Mouse (Mus musculus): ENCODE data around the gene Gm20696. TPM values are rescaled to one million over a fixed set of nuclear protein-coding genes. Genes with fewer than 3 reads are reported as not detected.

The Gm20696 gene
- total RNA-seq, 2 experiments from 2014 or later = 1.4 to 1.6 TPM

DNA sequence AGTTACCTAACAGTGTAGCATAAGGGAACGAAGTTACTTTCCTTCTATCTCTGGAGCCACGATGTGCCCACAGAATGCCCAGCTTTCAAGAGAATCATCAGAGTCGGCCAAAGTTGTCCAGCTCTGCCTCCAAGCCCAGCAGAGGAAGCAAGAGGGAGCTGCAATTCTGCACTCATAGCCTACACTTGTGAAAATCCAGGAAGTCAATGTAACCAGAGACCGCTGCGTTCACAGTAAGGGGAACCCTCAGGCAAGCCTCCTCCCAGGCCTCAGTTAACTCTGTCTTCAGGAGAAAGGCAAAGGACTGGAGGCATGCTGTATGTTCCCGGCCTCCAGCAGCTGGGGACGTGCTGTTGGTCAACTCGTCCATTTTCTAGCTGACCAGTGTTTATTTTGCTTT, 693 bp upstream of the Gm20696 start:
- intact Hi-C loops (cut with DNase I) = no loop called here
- DNase-seq = no peak

DNA sequence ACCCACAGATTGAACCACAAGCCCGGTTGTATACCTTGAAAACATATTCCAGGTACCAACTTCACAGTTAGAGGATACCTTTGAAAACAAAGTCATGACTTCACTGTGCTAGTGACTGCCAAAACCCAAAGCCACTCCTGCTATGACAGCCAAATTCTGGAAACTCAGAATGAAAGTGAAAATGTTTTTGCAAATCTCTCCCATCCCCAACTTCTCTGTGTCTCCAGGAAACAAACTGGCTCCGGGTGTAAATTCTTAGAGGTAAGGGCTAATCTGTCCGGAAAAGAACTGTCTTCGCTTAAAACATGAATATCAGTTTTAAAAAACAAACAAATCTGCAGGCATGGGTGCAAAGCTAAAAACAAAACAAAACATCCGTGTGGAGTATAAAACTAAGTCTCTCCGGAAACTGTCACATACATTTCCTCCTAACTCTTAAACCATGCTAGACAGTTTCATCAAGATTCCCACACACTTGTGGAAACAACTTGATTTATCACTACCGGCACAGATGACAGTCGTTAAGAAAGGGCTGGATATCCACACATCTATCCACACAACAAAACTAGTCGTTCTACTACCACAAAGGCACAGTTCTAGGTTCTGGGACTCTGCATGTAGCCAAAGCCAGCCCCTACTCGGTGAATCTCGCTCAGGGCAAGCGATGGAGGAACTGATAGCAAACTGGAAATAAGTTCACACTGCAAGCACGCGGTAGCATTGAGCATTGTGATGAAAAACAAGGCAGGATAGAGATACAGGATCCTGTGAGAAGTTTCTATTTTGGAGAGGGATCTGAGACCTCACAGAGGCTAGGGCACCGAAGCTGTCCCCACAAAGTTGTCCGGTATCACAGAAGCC, 910 bp downstream of the Gm20696 start:
- intact Hi-C loops (cut with DNase I) = no loop called here
- DNase-seq = no peak

DNA sequence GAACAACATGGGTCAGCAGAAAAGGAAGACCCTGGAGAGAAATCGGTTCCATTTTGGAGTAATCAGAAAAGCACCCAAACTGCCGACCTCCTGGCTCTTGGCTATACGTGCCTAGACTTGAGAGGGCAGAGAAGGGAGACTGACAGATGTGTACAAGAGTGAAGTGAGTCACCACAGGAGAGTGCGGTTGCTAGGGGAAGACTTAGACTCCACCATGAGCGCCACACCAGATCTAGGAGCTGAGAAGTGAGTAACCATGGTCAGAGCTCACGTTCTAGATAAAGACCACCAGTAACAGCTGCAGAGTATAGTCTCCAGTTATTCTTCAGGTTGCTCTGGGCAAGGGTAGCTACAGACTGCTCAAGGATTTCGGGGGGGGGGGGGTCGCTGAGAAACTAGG, 3.4 kb downstream of the Gm20696 start:
- no peak for DNase-seq
- intact Hi-C loops (cut with DNase I) = no loop called here

DNA sequence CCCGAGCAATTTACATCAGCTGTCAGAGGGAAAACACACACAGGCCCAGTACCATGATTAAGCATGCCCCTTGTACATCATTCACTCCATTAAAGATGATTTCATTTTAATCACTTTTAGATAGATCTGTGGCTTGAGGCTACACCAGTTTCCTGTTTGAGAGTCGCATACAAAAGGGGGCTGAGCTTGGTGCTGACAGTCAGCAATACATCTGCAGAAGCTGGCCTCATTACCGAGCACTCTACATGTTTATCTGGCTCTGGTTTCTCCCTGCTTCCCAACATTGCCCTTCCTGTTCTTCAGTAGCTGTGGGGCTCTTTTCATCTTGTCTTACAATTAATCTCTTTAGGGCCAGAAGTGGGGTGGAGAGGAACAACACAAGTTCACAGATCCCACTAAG, 6.2 kb downstream of the Gm20696 start:
- DNase-seq = no peak
- intact Hi-C loops (cut with DNase I) = no loop called here

DNA sequence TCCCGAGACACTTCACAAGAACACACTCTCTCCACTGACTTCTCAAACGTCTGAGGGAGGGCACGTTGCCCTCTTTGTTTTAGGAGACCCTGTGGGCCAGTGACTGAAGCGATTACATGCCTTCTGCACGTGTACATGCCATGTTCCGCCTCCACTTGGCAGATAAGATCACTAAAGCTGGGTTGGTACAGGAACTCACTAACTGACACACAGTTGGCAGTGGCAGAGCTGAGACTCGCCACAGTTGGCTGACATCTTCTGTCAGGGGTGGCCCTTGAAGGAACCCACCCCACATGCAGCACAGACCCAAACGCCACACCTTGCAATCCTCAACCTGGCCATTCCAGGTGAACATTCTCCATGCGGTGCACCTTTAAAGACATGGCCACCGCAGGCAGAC, 8.0 kb downstream of the Gm20696 start:
- intact Hi-C loops (cut with DNase I) = no loop called here

DNA sequence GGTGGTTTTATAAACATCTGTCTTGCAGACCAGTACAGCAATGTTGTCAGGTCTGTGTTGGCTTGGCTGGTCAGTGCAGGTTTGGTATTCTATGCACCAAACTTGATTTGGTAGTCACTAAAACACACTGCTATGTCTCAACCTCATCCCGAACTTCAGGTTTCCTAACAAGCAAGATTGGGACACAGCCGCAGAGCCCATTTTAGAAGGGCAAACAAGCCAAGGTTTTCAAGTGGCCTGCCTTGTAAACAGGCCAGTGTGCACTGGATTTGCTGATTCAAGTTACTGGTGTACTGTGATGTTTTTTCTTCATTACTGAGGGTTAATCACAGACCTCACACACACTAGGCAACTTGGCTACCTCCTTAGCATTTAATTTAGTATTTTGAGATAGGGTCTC, 10.5 kb downstream of the Gm20696 start:
- intact Hi-C loops (cut with DNase I) = no loop called here
- DNase-seq = no peak

More for the DNA sequence above, 8.0 kb downstream of the Gm20696 start:
- DNase-seq = no peak

DNA sequence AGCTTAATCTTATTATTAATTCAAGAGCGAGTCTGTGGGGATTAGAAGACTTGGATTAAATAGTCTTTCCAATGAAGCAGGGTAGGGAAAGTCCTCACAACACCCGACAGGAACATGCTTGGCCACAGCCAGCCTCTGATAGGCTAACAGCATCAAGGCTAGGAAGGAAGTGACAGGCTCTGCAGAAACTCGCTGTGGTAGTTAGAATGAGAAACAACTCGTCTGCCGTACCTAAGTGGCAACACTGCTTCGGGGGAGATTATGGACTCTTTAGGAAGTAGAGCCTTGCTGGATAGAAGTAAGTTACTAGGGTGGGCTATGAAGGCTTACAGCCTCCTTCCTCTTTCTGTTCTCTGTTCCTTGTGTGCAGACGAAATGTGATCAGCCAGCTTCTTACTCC, 11.1 kb downstream of the Gm20696 start:
- intact Hi-C loops (cut with DNase I) = no loop called here
- DNase-seq = no peak

DNA sequence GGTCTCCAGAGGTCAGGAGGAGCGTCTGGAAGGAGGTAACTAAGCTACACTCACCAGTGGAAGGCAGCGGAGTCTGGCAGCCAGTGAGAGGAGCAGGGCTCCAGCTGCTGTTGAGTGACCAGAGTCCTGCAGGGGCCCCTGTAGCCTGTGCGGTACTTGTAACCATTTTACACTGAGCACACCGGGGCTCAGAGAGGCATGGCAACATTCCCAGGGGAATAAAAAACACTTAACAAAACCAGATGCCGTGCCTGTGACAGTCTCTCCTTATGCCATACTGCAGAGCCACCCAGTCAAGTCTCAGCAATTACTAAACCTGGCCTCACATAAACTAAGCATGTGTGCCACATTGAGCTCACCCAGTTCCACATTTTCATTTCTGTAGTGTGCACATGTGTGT, 12.3 kb downstream of the Gm20696 start:
- intact Hi-C loops (cut with DNase I) = no loop called here
- no peak for DNase-seq

DNA sequence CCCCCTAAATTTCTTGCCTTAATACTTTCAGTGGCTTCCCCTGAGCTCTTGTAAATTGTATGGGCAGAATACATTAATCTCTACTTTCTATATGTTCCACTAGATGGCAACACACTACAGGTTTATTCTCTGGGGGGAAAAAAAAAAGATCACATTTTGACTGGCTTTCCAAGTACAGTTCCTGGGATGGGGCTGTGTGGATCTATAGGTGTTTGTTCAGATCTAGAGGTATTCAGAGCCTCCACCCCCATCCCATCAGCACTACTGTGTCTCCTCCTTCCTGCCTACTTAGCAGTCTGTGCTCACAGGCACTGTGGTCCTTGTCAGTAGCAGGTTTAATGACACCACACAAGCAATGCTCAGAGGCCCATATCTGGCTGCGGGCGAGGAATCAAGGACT, 14.3 kb downstream of the Gm20696 start:
- no peak for DNase-seq
- intact Hi-C loops (cut with DNase I) = no loop called here

DNA sequence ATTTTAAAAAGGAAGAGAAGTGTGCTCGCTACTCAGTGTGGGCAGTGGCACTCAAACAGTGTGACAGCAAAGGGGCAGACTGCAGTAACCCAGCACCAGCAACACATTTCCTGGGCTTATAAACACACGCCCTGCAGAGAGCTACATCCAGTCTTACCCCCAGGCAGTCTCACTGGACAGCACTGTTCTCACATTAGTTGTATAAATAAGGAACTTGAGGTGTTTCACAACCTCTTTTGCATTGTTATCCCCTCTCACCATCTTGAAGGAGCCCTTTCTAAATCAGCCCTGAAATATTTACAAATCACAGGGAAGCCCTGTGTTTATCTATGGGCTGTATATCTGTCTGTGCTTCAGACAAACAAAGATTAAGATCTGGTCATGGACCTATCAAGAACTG, 17.3 kb downstream of the Gm20696 start:
- intact Hi-C loops (cut with DNase I) = no loop called here
- DNase-seq = no peak

DNA sequence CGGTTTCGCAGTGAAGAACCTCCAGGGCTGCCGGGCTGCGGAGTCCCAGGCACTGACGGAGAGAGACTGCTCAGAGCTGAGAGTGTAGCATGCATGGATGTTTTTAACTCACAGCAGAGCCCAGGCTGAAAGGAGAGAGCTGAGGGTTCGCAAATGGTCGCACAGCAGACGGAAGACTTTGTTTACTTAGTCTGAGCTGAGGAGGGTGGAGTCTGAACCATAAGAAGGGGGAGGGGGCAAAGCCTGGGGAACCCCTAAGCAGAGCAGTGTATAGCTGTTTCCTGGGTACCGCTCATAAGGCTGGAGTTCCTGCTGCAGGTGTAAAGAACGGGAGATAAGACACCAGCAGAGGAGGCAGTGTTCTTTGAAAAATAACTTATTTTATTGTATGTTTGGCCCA, 20.3 kb downstream of the Gm20696 start:
- intact Hi-C loops (cut with DNase I) = no loop called here
- DNase-seq = no peak

DNA sequence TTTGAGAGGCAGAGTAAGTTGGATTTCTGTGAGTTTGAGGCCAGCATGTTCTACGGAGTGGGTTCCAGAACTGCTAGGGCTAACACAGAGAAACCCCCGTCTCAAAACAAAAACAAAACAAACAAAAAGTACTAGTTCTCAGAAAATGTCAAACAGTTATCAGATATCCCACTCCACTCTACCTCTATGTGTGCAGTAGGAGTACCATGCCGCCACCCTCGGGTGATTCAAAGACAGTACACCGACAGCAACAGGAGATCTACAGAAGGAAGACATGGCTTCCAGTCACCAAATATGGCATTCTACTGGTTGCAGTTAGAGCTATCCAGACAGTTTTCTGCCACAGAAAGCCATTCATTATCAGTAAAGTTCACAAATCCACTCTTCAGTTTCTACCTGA, 21.7 kb downstream of the Gm20696 start:
- intact Hi-C loops (cut with DNase I) = no loop called here
- DNase-seq = no peak

DNA sequence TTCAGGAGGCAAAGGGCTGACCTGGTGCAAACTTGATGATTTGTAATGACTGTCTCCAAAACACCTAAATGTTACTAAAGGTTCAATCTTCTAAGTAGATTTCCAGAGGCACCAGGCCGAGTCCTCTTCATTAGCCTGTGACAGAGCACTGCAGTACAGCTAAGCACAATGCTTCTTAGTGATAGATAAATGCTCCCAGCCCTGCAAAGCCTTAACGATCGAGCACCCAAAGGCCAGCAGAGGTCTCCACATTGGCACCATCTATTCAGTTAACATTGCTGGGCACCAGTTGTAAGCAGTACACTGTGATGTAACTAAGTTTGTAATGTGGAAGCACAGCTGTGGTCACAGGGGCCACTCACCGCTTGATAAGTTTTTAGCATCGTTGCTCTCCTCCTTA, 22.2 kb downstream of the Gm20696 start:
- intact Hi-C loops (cut with DNase I) = no loop called here
- DNase-seq = no peak

DNA sequence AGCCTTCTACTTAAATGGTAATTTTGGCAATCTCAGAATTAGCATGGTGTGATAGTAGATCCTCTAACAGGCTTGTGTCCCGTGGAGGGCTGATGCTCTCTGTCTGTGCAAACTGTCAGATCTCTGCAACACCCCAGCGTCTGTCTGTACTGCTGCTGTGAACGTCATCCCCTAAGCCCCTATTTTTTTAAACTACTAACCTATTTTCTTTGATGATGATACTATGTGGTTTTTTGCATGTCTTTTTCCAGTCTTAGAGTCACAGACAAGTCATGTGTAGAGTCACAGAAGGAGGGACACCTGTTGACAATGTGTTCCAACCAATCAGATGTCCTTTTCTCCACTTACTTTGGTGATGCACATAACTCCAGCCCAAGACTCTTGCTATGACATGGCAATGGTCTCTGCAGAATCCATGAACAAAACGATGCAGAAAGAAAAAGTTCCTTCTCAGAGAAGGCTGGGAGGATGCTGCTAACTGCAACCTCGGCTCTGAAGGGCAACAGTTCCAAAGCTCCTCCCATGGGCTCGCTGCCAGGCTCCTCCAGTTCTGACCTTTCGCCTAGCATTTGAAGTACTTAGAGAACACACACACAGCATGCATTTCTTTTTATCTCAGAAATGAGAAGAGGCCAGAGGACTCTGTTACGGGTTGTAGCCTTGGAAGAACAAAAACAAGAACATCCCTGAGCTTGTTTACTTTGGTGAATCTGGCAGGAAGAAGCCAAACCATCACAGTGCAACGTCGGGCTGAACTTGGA, 23.0 kb downstream of the Gm20696 start:
- intact Hi-C loops (cut with DNase I) = no loop called here
- DNase-seq = peak in 1 of 2 experiments; percentile 49

DNA sequence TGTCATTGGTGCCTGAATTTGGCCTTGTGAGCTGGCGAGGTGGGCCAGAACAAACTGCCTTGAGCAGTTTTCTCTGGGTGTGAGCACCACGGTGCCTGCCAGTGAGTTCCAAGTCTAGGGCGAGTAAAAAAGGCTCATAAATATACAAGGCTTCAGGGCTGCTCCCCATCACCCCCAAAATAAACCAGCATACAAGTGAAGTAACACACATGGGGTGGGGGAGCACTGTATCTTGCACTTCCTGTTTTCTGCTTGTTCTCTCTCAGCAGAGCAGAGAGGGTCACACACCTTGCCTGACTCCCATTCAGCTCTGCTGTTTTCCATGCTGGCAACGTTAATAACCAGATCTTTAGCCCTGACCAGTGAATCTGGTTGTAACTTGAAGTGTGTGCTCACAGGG, 29.1 kb downstream of the Gm20696 start:
- intact Hi-C loops (cut with DNase I) = no loop called here
- no peak for DNase-seq

DNA sequence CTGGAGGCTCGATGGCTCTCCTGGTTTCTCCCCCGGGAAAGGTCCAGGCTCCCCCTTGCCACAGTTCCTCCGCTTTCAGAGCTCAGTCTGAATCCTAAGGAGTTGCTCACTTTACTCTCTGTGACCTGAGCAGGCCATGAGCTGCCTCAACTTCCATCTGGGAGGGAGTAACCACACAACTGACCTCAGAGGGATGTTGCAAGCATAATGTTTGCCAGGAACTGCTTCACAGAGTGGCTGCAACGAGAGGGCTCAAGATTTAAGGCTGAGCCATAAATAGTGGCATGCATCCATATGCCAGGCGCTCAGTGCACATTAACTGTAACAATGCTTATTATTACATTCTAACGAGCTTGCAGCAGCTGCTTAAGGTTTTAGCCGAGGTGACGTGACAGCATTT, 29.8 kb downstream of the Gm20696 start:
- intact Hi-C loops (cut with DNase I) = no loop called here
- no peak for DNase-seq

DNA sequence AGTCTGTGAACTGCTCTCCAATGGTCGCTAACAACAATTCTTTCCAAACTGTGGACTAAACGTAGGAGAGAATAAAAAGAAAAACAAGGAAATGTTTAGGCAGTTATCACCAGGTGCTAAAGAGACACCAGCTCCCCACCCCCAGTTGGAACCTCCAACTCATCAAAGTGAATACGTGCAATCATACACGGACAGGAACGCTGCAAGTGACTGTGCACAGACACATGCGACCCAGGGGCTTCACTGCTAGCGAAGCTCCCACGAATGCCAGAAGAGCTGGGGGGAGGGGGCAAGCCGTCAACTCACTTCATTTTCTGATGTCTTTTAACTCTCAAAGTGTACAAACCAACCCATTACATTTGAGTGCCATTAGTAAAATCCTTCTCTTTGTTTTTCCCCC, 30.5 kb downstream of the Gm20696 start:
- intact Hi-C loops (cut with DNase I) = no loop called here
- DNase-seq = no peak

DNA sequence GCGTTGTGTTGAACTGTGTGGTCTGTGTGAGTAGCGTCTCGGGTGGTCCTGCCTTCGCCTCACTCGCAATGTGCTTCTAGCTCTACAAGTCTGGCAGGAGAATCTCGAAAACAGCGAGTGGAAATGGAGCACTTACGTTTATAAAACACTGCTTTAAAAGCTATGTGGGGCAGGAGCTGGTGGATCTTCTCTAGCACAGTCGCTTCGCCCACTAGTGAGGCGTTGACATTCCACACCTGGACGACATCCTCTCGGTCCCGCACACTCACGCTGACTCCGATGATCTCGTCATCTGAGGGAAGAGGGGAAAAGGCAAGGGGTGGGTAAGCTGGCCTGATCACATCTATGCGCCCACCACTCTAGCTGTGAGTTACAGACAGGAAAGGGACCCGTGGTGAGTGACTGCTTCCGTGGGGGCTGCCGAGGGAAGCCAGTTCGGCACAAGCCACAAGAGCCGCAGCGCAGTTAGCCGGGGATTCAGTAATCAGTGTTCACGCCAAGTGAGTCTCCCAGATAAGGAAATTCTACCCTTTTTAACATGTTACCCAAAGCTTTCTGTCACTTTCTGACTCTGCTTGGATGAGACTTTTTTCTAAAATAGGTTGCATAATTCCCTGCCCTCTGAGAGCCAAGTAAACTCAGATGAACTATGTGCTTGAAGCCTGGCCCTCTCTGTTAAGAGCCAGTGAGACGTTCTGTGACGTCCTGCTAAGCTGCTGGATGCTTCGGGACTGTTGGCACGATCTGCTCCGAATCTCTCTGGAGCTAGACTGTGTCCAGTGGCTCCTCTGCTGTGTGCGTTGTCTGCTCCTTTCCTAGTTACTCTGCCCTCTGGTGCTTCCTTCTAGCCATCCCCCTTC, 34.2 kb downstream of the Gm20696 start:
- peak in 1 of 2 experiments; percentile 26 for DNase-seq
- intact Hi-C loops (cut with DNase I) = no loop called here

DNA sequence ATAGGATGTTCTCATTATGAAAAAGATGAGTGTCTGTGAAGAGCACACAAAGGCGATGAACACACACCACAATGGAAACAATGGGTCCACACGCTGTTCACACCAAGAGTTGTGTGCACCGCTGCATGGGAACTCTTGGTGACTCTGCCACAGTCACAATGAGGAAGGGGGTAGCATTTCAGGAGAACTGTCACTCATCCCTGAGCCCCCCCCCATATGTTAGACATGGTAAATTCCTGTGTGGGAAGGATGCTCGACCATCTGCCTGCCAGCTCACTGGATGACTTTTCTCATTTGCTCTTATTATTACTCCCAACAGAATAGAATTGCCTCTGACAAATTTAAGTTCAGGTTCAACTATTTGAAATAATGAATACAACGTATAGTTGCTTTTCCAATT, 35.0 kb downstream of the Gm20696 start:
- DNase-seq = no peak
- intact Hi-C loops (cut with DNase I) = no loop called here

DNA sequence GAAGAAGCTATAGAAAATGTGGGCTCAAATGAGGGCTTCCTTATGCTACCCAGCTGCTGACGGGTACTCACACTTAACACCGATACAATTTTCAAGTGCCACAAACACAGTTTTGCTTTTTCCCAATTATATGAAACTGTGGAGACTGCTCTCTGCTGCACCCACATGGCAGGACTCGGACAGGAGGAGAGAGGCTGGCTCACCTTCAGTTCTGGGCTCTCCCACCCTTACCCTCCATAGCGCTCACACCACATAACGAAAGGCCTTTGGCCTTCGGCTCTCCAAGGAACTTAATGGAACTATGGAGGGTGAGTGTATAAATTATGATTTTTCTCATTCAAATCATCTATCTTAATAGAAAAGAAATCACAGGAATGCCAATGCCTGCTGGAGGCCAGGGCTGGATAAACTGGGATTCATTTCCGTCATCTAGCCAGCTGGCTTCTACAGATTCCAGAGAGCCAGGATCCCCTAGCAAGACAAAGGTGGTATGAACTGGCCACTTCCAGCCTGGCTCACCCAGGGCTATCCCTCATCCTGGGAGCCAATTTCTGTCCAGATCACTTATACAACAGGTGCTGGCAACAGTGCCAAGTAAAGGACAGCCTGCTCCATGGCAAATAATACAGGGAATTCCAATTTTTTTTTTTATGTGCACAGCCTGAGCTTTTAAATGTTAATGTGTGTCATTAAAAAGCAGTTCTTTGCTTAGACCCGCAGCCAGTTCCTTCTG, 36.7 kb downstream of the Gm20696 start:
- DNase-seq = no peak
- intact Hi-C loops (cut with DNase I) = loop anchor here (10.0 kb wide), 1 partner anchor 1525 kb away; no protein-coding TSS in a partner anchor

Data from gastrocnemius, postnatal 36 days (tissue).